Mouse (Mus musculus) liver, embryonic 14.5 days (tissue): ENCODE measurements around the gene Ctdnep1.

ENCODE experiments used
- CTCF ChIP-seq: IDR thresholded peaks from 2 replicates; pipeline ENCODE4 v1.5.1; 2016; ENCODE audit warnings: antibody characterized with exemption, low read depth, control low read depth
- EP300 ChIP-seq: IDR thresholded peaks from 2 replicates; pipeline ENCODE4 v1.6.1; 2016; ENCODE audit warnings: antibody characterized with exemption, low read depth

DNA sequence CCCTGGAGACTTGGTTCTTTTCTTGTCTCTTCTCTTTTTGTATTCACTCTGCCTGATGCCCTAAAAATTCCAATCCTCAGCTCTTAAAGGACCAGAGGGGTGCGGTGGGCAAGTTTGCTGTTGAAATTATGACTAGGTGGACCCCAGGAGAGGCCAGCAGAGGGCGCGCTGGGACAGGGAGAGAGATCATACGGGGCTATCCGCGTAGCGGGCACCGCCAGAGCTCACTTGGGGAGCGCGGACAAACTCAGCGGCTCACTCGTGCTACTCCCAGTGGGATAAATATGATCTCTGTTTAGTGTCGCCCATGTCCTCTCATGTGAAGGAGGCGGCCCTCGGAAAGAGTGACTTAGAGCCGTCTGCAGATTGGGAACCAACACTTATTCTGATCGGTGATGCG lies 46.8 kb upstream of the Ctdnep1 start:
- peak; percentile 98 for TF ChIP-seq CTCF
- no peak for TF ChIP-seq EP300
